Mouse (Mus musculus): ENCODE measurements around the gene 1700020D05Rik. TPM values are rescaled to one million over a fixed set of nuclear protein-coding genes. Genes with fewer than 3 reads are reported as not detected.
A peak's percentile ranks its signal among the peaks of the same experiment; 100 is the strongest.

1700020D05Rik gene
- polyA plus RNA-seq, 1 experiment from 2014 or later, result not detected

DNA sequence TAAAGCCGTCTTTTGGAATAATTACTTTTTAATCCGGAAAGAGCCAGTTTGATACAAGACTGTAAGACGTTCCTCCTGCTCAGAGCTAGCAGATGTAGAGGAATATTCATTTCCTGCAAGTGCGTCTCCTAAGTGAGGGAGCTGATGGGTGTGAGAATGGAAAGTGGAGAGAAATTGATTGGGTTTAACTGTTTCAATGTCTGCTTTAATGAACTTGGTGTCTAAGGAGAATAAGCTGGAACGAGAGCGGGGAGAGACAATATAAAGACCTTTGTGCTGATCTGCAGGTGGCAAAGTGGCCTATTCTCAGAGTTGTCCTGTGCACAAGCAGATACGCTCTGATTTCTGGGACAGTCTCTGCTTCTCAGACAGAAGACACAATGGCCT is 26.5 kb upstream of the 1700020D05Rik start:
- Histone ChIP-seq H3K9me3 (ENCODE audit: low read length) (no peaks in the 10 kb centered on the region), H3K9ac (replicated peaks; ENCODE audit: low read depth) (no peak overlapping the region), H3K4me2 (replicated peaks; ENCODE audit: low read depth, low read length) (peak overlapping the region; percentile 56), H3K36me3 (ENCODE audit: insufficient read depth, low read length) (no peaks in the 10 kb centered on the region), H3K4me1 (ENCODE audit: insufficient read depth, low read depth, low read length) (no peaks in the 10 kb centered on the region), H3K4me3 (ENCODE audit: low read depth, low read length) (peak overlapping the region; percentile 29; the same call in 1 of the 2 replicates), H3K27ac (ENCODE audit: low read length) (no peak overlapping the region), H3K27me3 (replicated peaks; ENCODE audit: insufficient read depth, low read length) (no peaks in the 10 kb centered on the region)
- ATAC-seq, result no peak
- DNase-seq (ENCODE audit: low spot score), result no peak
- no peak for TF ChIP-seq EP300 (IDR thresholded peaks at IDR 0.05)
- TF ChIP-seq CTCF (IDR thresholded peaks at IDR 0.05), result no peak
- WGBS, result 42% methylated on average over 7 of the region's 7 CpGs

DNA sequence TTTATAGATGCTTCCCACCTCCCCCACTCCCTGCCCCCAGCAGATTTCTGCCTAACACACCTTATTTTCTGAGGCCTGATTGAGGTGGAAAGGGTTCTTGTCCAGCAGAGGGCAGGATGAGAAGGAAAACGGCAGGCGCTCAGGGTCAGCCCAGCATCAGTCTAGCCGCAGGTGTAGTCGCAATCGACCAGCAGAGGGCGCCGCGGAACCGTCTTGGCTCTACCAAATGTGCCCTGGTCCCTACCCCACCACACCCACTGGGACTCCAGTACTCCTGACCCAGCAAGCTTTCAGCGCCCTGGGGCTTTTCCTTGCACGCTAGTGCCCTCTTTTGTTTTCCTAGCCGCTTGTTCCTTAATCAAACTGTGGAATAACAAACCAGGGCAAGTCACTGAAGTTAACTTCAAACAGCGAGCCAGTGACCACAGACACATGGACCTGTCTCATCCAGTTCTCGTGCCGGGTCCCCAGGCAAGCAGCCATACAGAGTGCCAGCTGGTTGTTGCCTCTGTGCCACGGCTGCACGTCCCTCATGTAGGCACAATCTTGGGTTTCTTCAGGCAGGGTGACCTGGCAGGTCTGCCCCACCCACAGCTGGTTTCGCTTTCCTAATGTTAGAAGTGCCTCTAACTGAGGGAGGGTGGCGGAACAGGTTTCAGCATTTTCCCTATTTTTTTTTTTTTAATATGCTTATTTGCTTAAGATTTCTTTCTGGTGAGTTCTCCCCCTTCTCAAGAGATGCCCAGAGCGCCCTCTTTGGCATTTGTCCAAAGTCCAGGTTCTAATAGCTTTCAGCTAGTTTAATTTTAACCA is 25.9 kb upstream of the 1700020D05Rik start:
- Histone ChIP-seq H3K27ac (ENCODE audit: low read length) (peak overlapping the region; percentile 72), H3K27me3 (replicated peaks; ENCODE audit: insufficient read depth, low read length) (no peaks in the 10 kb centered on the region), H3K4me3 (ENCODE audit: low read depth, low read length) (peak overlapping the region; percentile 29), H3K9me3 (ENCODE audit: low read length) (no peaks in the 10 kb centered on the region), H3K4me1 (ENCODE audit: insufficient read depth, low read depth, low read length) (no peaks in the 10 kb centered on the region), H3K4me2 (replicated peaks; ENCODE audit: low read depth, low read length) (peak overlapping the region; percentile 56), H3K9ac (replicated peaks; ENCODE audit: low read depth) (no peak overlapping the region), H3K36me3 (ENCODE audit: insufficient read depth, low read length) (no peaks in the 10 kb centered on the region)
- peak; percentile 98 for DNase-seq (ENCODE audit: low spot score)
- peak; percentile 99 for ATAC-seq
- 13% methylated on average over 20 of the region's 20 CpGs for WGBS
- TF ChIP-seq EP300 (IDR thresholded peaks at IDR 0.05) (peak; percentile 33; the same call in 1 of the 2 replicates), CTCF (IDR thresholded peaks at IDR 0.05) (peak; percentile 99)

DNA sequence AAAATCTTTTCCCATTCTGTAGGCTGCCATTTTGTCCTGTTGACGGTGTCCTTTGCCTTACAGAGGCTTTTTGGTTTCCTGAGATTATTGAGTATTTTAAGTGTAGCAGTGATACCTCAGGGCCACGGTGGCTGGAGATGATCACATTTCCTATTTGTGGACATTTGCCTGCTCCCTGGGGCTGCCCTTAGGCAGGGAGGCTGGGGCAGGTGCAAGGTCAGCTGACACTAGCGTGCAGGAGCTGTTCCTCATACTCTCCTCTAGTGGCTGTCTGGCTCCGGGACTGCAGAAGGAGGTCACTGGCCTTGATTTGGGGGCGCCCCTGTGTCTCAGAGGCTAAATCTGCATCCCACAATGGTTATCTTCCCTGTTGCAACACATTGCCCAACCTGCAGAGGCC is 21.6 kb upstream of the 1700020D05Rik start:
- no peak for ATAC-seq
- no peaks in the 10 kb centered on the region for H3K9me3 ChIP-seq (ENCODE audit: low read length)
- 67% methylated on average over 5 of the region's 5 CpGs for WGBS
- H3K4me2 ChIP-seq (replicated peaks; ENCODE audit: low read depth, low read length), result no peak overlapping the region
- no peak overlapping the region for H3K4me3 ChIP-seq (ENCODE audit: low read depth, low read length)
- no peaks in the 10 kb centered on the region for H3K36me3 ChIP-seq (ENCODE audit: insufficient read depth, low read length)
- no peak for DNase-seq (ENCODE audit: low spot score)
- TF ChIP-seq CTCF (IDR thresholded peaks at IDR 0.05), result no peak
- TF ChIP-seq EP300 (IDR thresholded peaks at IDR 0.05), result no peak
- H3K9ac ChIP-seq (replicated peaks; ENCODE audit: low read depth), result no peak overlapping the region
- H3K27ac ChIP-seq (ENCODE audit: low read length), result no peak overlapping the region
- no peaks in the 10 kb centered on the region for H3K27me3 ChIP-seq (replicated peaks; ENCODE audit: insufficient read depth, low read length)
- no peaks in the 10 kb centered on the region for H3K4me1 ChIP-seq (ENCODE audit: insufficient read depth, low read depth, low read length)

DNA sequence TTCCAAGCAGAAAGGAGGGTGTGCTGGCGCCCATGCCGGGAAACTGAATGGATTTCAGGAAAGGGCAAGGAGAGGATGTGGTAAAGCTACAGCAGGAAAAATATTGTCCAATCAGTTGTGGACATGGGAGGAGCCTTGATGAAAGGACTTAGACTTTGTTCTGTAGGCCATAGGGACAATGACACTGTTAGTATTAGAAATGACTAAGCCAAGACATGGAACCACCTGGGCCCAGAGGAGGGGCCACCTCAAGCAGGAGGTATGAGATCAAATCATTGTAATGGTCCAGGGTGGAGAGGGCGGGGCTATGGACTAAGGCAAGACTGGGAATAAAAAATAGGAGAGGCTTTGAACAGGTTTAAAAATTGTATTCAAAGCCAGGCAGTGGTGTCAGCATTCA is 15.1 kb upstream of the 1700020D05Rik start:
- no peak overlapping the region for H3K27ac ChIP-seq (ENCODE audit: low read length)
- no peaks in the 10 kb centered on the region for H3K27me3 ChIP-seq (replicated peaks; ENCODE audit: insufficient read depth, low read length)
- no peaks in the 10 kb centered on the region for H3K4me1 ChIP-seq (ENCODE audit: insufficient read depth, low read depth, low read length)
- H3K4me2 ChIP-seq (replicated peaks; ENCODE audit: low read depth, low read length), result no peak overlapping the region
- no peak overlapping the region for H3K9ac ChIP-seq (replicated peaks; ENCODE audit: low read depth)
- no peak overlapping the region for H3K4me3 ChIP-seq (ENCODE audit: low read depth, low read length)
- TF ChIP-seq CTCF (IDR thresholded peaks at IDR 0.05) (no peak), EP300 (IDR thresholded peaks at IDR 0.05) (no peak)
- no peaks in the 10 kb centered on the region for H3K36me3 ChIP-seq (ENCODE audit: insufficient read depth, low read length)
- WGBS, result 83% methylated on average over 3 of the region's 3 CpGs
- H3K9me3 ChIP-seq (ENCODE audit: low read length), result no peaks in the 10 kb centered on the region
- ATAC-seq (no peak), DNase-seq (ENCODE audit: low spot score) (no peak)

DNA sequence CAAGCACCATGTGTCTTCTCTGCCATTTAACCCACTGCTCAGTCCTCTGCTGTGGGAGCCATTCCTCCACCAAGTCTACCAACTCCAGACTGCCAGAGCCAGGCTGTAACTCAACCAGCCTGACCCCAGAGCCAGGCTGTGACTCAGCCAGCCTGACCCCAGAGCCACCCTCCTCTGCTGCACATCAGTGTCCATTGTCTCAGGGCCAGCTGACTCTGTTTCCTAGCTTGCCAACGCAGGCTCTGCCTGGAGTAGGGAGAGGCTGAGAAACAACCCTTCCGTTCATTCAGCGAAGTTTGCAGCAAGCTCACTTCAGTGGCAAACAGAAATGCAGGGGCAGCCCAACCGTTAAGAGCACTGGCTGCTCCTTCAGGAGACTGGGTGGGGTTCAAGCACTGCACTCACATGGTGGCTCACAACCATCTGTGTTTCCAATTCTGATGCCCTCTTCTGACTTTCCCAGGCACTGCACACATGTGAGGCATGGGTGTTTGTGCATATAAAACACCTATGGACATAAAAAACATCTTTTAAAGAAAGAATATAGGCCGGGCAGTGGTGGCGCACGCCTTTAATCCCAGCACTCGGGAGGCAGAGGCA is 13.4 kb upstream of the 1700020D05Rik start:
- H3K27ac ChIP-seq (ENCODE audit: low read length), result no peak overlapping the region
- 0 out of 2 replicates have a peak, but pooled peaks cover 6% of the 10 kb centered on the region for H3K4me1 ChIP-seq (ENCODE audit: insufficient read depth, low read depth, low read length)
- no peaks in the 10 kb centered on the region for H3K36me3 ChIP-seq (ENCODE audit: insufficient read depth, low read length)
- H3K9me3 ChIP-seq (ENCODE audit: low read length), result no peaks in the 10 kb centered on the region
- no peak overlapping the region for H3K9ac ChIP-seq (replicated peaks; ENCODE audit: low read depth)
- WGBS, result 73% methylated on average over 8 of the region's 8 CpGs
- no peak overlapping the region for H3K4me2 ChIP-seq (replicated peaks; ENCODE audit: low read depth, low read length)
- H3K27me3 ChIP-seq (replicated peaks; ENCODE audit: insufficient read depth, low read length), result no peaks in the 10 kb centered on the region
- ATAC-seq (no peak; the same call in 1 of the 2 replicates), DNase-seq (ENCODE audit: low spot score) (peak; percentile 13)
- H3K4me3 ChIP-seq (ENCODE audit: low read depth, low read length), result no peak overlapping the region
- peak; percentile 38 for TF ChIP-seq CTCF (IDR thresholded peaks at IDR 0.05)
- TF ChIP-seq EP300 (IDR thresholded peaks at IDR 0.05), result no peak

DNA sequence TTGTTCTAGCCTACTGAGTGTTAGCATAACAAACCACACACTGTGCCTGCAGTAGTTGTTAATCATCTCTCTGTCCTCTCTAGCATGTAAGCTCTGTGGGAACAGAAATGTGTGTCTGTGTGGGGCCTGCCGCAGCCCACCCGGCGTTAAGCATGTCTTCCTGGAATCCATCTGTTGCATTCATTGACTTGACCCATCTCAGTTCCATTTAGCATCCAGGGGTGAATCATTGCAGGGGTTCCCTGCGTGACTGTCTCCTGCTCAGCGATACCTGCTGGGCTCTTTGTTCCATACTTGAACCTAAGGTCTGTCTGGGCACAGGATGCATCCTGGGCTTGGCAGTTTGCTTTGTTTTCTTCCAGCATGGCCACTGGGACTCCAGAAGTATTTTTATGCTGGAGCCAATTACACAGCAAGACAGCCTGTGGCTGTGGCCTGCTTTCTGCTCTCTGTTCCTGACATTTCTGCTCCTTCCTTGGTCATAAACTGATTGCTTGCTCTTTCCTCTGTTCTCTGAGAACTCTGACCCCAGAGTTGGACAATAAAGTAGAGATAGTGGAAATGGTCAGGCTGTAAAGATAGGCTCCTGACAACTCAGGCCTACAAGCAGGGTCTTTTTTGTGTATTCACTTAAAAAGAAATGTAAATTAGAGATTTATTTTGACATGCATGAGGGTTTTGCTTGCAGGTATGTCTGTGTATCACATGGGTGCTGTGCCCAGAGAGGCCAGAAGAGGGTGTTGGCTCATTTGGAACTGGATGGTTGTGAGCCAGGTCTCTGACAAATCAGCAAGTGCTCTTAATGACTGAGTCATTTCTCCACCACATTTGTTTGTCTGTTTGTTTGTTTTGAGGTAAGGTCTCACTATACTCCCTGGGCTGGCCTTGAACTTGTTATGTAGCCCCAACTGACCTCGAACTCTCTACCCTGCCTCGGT is 12.5 kb upstream of the 1700020D05Rik start:
- Histone ChIP-seq H3K9me3 (ENCODE audit: low read length) (no peaks in the 10 kb centered on the region), H3K36me3 (ENCODE audit: insufficient read depth, low read length) (no peaks in the 10 kb centered on the region), H3K27me3 (replicated peaks; ENCODE audit: insufficient read depth, low read length) (no peaks in the 10 kb centered on the region), H3K4me2 (replicated peaks; ENCODE audit: low read depth, low read length) (no peak overlapping the region), H3K9ac (replicated peaks; ENCODE audit: low read depth) (no peak overlapping the region), H3K27ac (ENCODE audit: low read length) (no peak overlapping the region), H3K4me1 (ENCODE audit: insufficient read depth, low read depth, low read length) (0 out of 2 replicates have a peak, but pooled peaks cover 8% of the 10 kb centered on the region), H3K4me3 (ENCODE audit: low read depth, low read length) (no peak overlapping the region)
- DNase-seq (ENCODE audit: low spot score) (no peak), ATAC-seq (no peak)
- TF ChIP-seq EP300 (IDR thresholded peaks at IDR 0.05) (no peak), CTCF (IDR thresholded peaks at IDR 0.05) (peak; percentile 34; the same call in 1 of the 2 replicates)
- 85% methylated on average over 7 of the region's 7 CpGs for WGBS

All from lung, postnatal 0 days (tissue).